Mouse (Mus musculus): ENCODE results near the gene Plekhs1.
"Not testable (repeated sequence)": the region's sequence is repeated elsewhere in the genome, so short reads cannot be mapped to it uniquely, and the experiment has no call there.

Plekhs1 gene

GRCm38 (mm10) chr19:56457569-56457968 is 3.9 kb upstream of the Plekhs1 start:
- DNase-seq (ENCODE audit: low spot score in 2 of 2): no peak

DNA sequence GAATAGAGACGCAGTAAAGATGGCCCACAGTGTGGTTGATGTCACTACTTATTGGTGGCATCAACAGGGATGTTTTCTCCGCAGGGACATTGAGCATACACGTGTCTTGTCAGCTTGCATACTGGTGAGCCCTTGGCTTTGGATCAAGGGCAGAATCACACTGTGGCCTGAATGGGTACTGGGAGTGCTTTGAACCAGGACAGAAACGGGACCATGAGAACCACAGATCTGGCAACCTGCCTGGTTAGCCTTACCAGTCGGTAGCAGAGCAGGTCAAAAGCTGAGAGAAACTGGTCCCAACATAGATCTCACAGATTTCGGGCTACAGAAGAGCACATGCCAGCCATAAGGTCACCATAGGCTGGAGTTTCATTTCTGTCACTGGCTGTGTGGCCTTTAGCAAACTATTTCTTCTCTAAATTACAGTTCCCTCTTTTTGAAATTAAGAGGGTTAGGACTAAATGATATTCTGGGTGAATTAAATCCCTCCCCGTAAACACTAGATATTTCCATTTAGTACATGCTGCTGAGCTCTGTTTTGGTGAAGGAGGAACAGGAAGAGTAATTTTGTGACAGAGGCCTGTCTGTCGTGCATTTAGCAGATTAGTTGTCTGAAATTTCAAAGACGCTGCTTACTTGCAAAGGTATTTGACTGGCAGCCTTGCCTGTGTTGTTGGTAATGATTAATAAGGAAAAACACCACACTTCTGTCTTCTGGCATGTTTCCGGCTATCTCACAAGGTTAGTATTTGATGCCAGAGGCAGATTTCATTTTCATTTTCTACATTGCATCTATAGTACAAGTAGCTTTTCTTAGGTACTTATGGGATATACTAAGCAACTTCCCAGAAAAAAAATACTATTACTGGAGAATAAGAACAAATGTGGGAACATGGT is 2.0 kb upstream of the Plekhs1 start:
- no peak for DNase-seq (ENCODE audit: low spot score in 2 of 2)

GRCm38 (mm10) chr19:56460241-56460640 is 1.2 kb upstream of the Plekhs1 start:
- DNase-seq (ENCODE audit: low spot score in 2 of 2): no peak

- DNase-seq (ENCODE audit: low spot score in 2 of 2): no peak
Measured at GRCm38 (mm10) chr19:56462786-56463185, 1.3 kb downstream of the Plekhs1 start.

DNA sequence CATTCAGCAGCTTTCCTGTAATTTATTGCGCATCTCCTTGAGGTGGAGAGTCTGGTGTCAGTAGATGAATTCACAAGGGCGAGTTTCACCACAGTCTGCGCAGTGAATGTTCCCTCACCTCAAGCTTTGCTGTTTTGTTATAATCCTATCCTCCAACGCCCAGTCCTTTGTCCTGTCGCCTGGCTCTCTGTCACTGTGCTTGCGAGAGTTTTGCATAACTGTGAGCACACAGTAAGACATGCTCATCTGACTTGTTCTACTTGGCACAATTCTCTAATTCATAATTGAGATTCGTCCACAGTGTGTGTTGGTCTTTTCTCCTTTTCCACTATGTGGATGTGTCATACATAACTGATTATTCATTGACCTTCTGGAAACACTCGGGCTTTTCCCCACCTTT is 5.0 kb downstream of the Plekhs1 start:
- no peak for DNase-seq (ENCODE audit: low spot score in 2 of 2)

GRCm38 (mm10) chr19:56470286-56471020 is 9.0 kb downstream of the Plekhs1 start:
- peak in 1 of 2 experiments; percentile 45 for DNase-seq (ENCODE audit: low spot score in 2 of 2)

DNA sequence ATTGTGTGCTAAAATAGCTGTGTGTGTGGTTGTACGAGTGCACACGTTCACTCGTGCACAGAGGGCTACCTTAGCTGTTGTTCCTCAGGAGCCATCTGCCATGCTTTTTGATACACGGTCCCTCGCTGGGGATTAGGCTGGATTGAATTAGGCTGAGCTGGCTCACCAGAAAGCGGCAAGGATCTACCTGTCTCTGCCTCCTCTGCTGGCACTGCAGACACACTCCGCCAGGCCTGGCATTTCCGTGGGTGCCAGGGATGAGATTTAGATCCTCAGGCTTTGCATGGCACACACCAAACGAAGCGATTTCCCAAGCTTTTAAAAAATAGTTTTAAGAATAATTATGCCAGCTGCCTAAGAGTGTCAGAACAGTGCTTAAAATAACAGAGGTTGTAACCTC is 10.5 kb downstream of the Plekhs1 start:
- no peak for DNase-seq (ENCODE audit: low spot score in 2 of 2)

GRCm38 (mm10) chr19:56474869-56475550 is 13.6 kb downstream of the Plekhs1 start:
- no peak for DNase-seq (ENCODE audit: low spot score in 2 of 2)

DNA sequence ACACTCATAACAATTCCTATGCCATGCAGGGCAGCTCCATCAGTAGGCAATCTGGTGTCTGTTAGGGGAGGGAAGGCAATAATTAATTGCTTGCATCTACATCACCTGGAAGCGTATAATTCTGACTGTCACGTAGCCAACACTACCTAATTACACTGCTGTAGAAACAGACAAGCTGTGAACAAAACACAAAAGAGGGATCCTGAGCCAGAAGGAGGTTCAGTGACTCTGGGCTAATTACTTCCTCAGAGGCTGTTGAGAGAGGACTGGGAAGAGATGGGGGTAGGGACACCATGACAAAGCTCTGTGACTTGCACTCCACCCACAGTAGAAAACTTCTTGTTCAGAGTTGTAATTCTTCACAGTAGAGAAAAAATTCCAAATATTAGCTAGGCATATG is 15.1 kb downstream of the Plekhs1 start:
- DNase-seq (ENCODE audit: low spot score in 2 of 2): no peak

DNA sequence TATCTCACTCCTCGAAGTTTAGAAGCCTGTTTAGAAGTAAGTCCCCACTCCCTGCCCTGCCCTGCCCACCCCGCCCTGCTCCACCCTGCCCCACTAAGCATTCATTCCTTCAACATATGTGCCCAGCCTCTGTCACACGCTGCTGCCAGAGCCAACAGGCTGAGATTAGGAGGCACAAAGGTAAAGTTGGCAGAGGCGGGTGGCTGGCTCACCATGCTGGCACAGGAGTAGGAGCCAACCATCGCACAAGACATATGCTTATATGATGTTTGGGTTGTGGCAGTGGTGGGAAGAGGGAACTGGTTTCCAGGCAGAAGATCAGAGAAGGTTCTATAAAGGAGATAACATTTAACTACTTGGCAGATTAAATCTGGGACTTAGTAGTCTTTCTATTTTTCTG is 15.8 kb downstream of the Plekhs1 start:
- no peak for DNase-seq (ENCODE audit: low spot score in 2 of 2)

GRCm38 (mm10) chr19:56477832-56478231 is 16.4 kb downstream of the Plekhs1 start:
- no peak for DNase-seq (ENCODE audit: low spot score in 2 of 2)

DNA sequence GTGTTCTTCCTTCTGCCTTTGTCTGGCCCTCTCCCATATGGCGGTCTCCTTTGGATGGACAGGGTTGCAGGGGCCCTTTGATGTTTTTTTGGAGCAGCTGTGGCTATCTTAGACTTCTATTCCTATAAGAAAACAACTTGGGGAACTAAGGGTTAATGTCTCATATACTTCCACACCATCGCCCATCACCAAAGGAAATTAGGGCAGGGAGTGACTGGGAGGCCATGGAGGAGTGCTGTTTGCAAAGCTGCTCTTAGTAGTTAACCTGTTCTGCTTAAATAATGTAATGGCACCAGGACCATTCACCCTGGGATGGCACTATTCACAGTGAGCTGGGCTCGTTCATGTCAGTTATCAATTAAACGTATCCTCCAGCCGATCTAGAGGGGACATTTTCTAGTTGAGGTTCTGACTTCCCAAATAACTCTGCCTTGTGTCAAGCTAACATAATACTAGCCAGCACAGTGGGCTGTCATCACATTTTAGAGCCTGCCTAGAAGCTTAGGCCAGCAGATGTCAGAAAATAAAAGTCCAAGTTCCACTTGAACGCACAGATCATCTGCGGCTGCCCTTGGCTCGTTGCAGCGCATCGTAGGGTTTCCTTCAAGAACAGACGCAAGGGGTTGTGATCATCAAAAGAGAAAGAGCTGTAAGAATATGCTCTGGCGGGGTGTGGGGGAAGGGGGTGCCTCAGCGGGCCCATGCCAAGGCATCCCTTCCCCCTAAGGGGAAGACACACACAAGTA is 23.4 kb downstream of the Plekhs1 start:
- DNase-seq (ENCODE audit: low spot score in 2 of 2): no peak

DNA sequence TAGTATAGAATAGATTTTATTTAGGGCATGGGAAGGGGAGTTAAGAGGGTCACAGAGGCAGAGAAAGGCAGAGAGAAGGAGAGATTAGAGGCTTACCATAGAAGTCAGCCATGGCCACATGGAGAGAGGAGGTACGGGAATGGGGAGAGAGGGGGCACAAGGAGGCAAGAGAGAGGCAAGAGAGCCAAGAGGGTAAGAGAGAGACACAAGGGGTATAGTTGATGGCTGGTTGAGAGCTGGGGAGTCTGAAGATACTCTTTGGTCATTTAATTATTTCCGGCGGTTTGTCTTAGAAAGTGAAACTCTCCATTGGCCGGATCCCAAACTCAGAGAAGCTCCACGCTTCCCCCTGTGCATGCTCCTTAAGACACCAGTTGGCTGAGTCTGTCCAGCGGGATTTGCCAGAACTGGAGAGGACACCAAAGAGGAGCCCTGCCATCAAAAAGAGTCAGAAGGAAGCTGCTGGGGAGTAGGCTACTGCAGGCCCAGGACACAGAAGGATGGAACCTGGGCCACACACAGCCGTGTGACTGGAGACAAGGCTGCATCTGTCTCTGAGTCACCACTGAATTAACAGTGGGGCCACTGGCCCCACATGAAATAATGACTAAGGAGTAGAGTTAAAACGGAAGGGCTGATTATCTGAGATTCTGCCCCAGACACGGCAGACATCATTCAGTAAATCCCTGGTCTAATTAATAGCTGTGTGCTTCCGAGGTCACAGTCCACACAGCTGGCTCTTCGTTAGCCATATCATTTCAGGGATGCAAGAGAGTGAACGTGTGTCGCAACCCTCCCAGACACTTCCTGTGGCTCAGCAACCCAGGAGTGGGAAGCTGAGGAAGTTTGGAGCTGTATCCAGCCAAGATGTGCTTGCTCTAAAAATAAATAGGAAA is 24.2 kb downstream of the Plekhs1 start:
- DNase-seq (ENCODE audit: low spot score in 2 of 2): no peak

- DNase-seq (ENCODE audit: low spot score in 2 of 2): no peak
Measured at GRCm38 (mm10) chr19:56486926-56487325, 25.5 kb downstream of the Plekhs1 start.

- DNase-seq (ENCODE audit: low spot score in 2 of 2): no peak
Measured at GRCm38 (mm10) chr19:56487339-56487738, 25.9 kb downstream of the Plekhs1 start.

DNA sequence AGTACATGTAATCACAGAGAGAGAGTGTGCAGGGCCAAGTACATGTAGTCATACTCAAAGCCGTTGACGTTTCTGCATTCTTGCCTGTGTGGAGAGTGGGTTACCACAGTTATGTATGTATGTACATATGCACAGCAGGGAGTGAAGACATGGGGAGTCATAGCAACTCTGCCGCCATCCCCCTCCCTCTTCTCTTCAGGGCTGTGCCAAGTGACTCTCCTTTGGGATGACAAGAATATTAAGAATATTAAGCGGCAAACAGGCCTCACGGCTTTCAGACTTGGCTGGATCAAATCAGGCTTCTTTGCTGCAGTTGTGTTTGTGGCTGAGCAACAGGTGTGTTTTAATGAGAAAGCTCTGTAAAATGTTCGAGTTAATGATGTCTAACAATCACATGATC is 28.2 kb downstream of the Plekhs1 start:
- no peak for DNase-seq (ENCODE audit: low spot score in 2 of 2)

DNA sequence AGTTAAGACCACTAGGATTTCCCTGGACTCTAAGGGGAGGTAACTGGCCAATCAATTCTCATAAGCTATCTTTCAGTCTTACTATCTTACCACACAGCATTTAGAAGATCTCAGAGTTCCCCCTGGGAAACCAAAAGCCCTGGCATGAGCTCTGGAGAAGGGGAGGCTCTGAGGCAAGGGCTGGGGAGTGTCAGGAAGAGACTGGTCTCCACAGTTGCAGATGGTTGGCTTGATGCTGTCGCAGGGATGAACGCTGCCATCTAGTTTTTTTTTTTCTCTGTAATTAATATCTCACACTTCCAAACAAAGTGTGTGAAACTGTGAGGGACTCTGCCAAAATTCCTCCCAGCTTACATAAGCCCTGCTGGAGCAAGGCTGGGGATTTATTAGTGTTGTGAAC is 32.7 kb downstream of the Plekhs1 start:
- not testable (repeated sequence) for DNase-seq (ENCODE audit: low spot score in 2 of 2)

GRCm38 (mm10) chr19:56503069-56503468 is 41.6 kb downstream of the Plekhs1 start:
- not testable (repeated sequence) for DNase-seq (ENCODE audit: low spot score in 2 of 2)

- DNase-seq (ENCODE audit: low spot score in 2 of 2): not testable (repeated sequence)
Measured at GRCm38 (mm10) chr19:56503525-56503924, 42.1 kb downstream of the Plekhs1 start.

- not testable (repeated sequence) for DNase-seq (ENCODE audit: low spot score in 2 of 2)
Measured at GRCm38 (mm10) chr19:56511207-56511606, 49.8 kb downstream of the Plekhs1 start.

GRCm38 (mm10) chr19:56513527-56513926 is 52.1 kb downstream of the Plekhs1 start:
- not testable (repeated sequence) for DNase-seq (ENCODE audit: low spot score in 2 of 2)

All from right cerebral cortex, postnatal 10 days (tissue).